Mouse (Mus musculus) neural tube, embryonic 11.5 days (tissue): Measurements from ENCODE around the gene Pga5. TPM values are rescaled to one million over a fixed set of nuclear protein-coding genes. Genes with fewer than 3 reads are reported as not detected.

Experiments used
- ATAC-seq: fragments of 200-750 bp; cut with Nextera tagmentation; 2 replicates; pipeline ENCODE4 v1.8.0; 2017; ENCODE audit warnings: moderate number of reproducible peaks, mild to moderate bottlenecking, moderate TSS enrichment, moderate library complexity; ENCODE audit not compliant: insufficient read depth, low FRiP score, low TSS enrichment
- DNase-seq: peaks from one replicate; pipeline ENCODE4 v3.0.0-alpha.2; 2015; ENCODE audit warnings: low spot score
- H3K27ac ChIP-seq: fragments of 300-500 bp; sonication (generic); 2 replicates; pipeline ENCODE4 v1.5.1; 2014; ENCODE audit warnings: low read depth, mild to moderate bottlenecking, low read length
- H3K27me3 ChIP-seq: fragments of 300-500 bp; sonication (generic); 2 replicates; pipeline ENCODE4 v1.6.1; 2014; ENCODE audit warnings: mild to moderate bottlenecking, low read length, mixed read lengths; ENCODE audit not compliant: control insufficient read depth, insufficient read depth
- H3K36me3 ChIP-seq: fragments of 300-500 bp; sonication (generic); 2 replicates; pipeline ENCODE4 v1.6.1; 2014; ENCODE audit warnings: mild to moderate bottlenecking, low read length, moderate library complexity, mixed read lengths; ENCODE audit not compliant: control insufficient read depth, insufficient read depth
- H3K4me1 ChIP-seq: fragments of 300-500 bp; sonication (generic); 2 replicates; pipeline ENCODE4 v1.6.1; 2014; ENCODE audit warnings: low read length, mixed read lengths; ENCODE audit not compliant: control insufficient read depth, insufficient read depth
- H3K4me2 ChIP-seq: fragments of 300-500 bp; sonication (generic); 2 replicates; pipeline ENCODE4 v1.6.1; 2014; ENCODE audit warnings: low read depth, mild to moderate bottlenecking, moderate library complexity
- H3K4me3 ChIP-seq: fragments of 300-500 bp; sonication (generic); 2 replicates; pipeline ENCODE4 v1.5.1; 2014; ENCODE audit warnings: low read depth, low read length
- H3K9ac ChIP-seq: fragments of 300-500 bp; sonication (generic); 2 replicates; pipeline ENCODE4 v1.6.1; 2014; ENCODE audit warnings: mild to moderate bottlenecking, low read length
- H3K9me3 ChIP-seq: fragments of 300-500 bp; sonication (generic); 2 replicates; pipeline ENCODE4 v1.6.1; 2016; ENCODE audit warnings: low read length; ENCODE audit not compliant: control insufficient read depth
- WGBS: fragments of 180-500 bp; shearing (Covaris S2); extraction: QIAGEN DNeasy Blood & Tissue Kit; methylation state at CpG from one replicate; pipeline ENCODE4 v1.1.7; 2014; 5-methylcytosine and 5-hydroxymethylcytosine counted together
- polyA plus RNA-seq: library from polyadenylated mRNA; unstranded; fragments of >200 nt; fragmentation: Nextera tagmentation; extraction: Ambion mirVana; gene quantifications from 2 replicates; pipeline ENCODE4 v1.2.1, GENCODE M21; 2014

The Pga5 gene
- polyA plus RNA-seq, 1 experiment from 2014 or later = not detected

DNA sequence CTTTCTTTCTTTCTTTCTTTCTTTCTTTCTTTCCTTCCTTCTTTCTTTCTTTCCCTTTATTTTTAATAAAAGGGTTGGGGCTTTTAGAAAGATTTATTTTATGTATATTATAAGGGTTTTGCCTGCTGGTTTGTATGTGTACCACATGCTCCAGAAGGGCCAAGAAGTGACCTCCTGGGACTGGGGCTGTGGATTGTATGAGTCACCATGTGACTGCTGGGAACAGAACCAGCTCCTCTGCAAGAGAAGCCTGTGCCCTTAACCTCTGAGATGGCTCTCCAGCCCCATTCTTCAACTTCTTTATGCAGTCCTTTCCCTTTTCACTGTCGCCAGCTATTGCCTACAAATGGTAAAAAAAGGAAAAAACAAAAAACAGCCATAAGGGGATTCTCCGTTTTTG lies 32.3 kb downstream of the Pga5 start:
- H3K9ac ChIP-seq = no peak overlapping the region
- H3K36me3 ChIP-seq = no peaks in the 10 kb centered on the region
- 87% methylated on average over 2 of the region's 2 CpGs for WGBS
- no peaks in the 10 kb centered on the region for H3K27me3 ChIP-seq
- H3K4me2 ChIP-seq = no peak overlapping the region
- H3K4me3 ChIP-seq = no peak overlapping the region
- no peak for DNase-seq
- no peaks in the 10 kb centered on the region for H3K4me1 ChIP-seq
- H3K27ac ChIP-seq = no peak overlapping the region
- ATAC-seq = no peak
- no peaks in the 10 kb centered on the region for H3K9me3 ChIP-seq

DNA sequence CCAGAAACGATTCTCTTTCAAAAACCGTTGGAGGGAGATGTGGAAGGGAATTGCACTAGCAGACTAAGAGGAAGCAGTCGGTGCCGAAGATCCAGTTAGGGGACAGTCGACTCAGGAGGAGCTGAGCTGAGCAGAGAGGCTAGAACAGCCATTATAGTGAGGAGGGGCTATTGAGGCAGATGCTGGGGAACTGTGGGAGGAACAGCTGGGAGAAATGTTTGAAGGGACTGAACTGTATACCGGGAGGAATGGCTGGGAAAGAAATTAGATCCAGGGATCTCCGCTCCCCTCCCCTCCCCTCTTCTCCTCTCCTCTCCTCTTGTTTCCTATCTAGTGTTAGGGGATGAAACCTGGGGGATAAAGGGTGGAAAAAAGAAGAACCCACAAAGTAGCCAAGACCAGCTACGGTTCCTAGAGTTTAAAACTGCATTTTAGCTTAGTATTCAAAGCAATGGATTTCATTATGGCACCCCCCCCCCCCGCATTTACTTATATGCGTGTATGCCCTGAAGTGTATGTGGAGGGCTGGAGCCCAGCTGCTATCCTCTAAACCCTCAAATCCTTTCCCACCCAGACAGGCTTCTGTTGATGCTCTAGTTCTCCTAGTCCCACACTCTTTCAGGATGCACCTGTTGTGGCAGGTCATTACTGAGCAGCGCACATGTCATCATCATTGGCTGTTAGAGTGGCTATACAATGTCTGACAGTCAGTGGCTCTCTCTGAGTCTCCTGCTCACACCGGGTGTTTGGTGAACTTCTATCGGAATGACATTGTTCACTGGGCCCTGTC lies 37.1 kb downstream of the Pga5 start:
- no peaks in the 10 kb centered on the region for H3K27me3 ChIP-seq
- ATAC-seq (no peak), DNase-seq (no peak)
- no peak overlapping the region for H3K27ac ChIP-seq
- H3K4me1 ChIP-seq = no peaks in the 10 kb centered on the region
- H3K36me3 ChIP-seq = no peaks in the 10 kb centered on the region
- H3K9me3 ChIP-seq = no peaks in the 10 kb centered on the region
- H3K9ac ChIP-seq = no peak overlapping the region
- 40% methylated on average over 13 of the region's 13 CpGs for WGBS
- H3K4me3 ChIP-seq = no peak overlapping the region
- H3K4me2 ChIP-seq = no peak overlapping the region

DNA sequence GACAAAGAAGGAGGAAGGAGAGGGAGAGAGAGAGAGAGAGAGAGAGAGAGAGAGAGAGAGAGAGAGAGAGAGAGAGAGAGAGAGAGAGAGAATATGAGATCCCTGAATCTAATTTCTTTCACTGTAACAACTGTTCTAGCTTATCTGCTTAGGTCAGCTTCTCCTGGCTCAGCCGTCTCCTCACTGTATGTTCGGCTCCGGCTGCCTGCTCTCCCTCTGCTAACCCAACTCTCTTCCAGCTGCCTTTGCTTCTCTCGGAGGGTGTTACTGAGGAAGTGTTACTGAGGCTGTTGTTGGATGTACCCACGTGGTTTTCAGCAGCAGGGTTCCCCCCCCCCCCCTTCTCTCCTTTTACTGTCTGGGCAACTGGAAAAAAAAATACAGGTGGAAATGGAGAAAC lies 37.8 kb downstream of the Pga5 start:
- H3K36me3 ChIP-seq = no peaks in the 10 kb centered on the region
- DNase-seq = no peak
- no peak for ATAC-seq
- H3K4me1 ChIP-seq = peaks cover under 1% of the 10 kb centered on the region; the same call in 1 of the 2 replicates
- WGBS = 15% methylated on average over 5 of the region's 5 CpGs
- H3K4me3 ChIP-seq = no peak overlapping the region
- no peak overlapping the region for H3K27ac ChIP-seq
- H3K27me3 ChIP-seq = peaks cover under 1% of the 10 kb centered on the region; the same call in 1 of the 2 replicates
- no peak overlapping the region for H3K4me2 ChIP-seq
- no peaks in the 10 kb centered on the region for H3K9me3 ChIP-seq
- no peak overlapping the region for H3K9ac ChIP-seq

DNA sequence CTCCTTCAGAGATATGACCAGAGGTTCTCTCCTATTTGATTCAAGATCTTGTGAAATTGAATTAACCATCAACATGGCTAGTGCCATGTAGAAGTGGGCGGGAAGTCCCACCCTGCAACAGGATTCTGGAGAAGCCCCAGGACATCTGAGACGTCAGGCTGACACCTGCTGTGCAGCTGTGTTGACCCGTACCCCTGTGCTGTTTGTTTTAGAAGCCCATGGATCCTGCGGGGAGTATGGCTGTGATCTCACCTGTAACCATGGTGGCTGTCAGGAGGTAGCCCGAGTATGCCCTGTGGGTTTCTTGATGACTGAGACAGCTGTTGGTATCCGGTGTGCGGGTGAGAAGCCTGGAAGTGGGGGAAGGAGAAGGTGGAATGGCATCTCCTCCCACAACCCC lies 40.0 kb downstream of the Pga5 start:
- DNase-seq (no peak), ATAC-seq (no peak)
- no peak overlapping the region for H3K9ac ChIP-seq
- H3K4me1 ChIP-seq = peaks cover 10% of the 10 kb centered on the region
- no peak overlapping the region for H3K4me3 ChIP-seq
- no peak overlapping the region for H3K4me2 ChIP-seq
- WGBS = 54% methylated on average over 7 of the region's 7 CpGs
- H3K27me3 ChIP-seq = peaks cover 3% of the 10 kb centered on the region; the same call in 1 of the 2 replicates
- no peaks in the 10 kb centered on the region for H3K9me3 ChIP-seq
- no peaks in the 10 kb centered on the region for H3K36me3 ChIP-seq
- H3K27ac ChIP-seq = no peak overlapping the region

DNA sequence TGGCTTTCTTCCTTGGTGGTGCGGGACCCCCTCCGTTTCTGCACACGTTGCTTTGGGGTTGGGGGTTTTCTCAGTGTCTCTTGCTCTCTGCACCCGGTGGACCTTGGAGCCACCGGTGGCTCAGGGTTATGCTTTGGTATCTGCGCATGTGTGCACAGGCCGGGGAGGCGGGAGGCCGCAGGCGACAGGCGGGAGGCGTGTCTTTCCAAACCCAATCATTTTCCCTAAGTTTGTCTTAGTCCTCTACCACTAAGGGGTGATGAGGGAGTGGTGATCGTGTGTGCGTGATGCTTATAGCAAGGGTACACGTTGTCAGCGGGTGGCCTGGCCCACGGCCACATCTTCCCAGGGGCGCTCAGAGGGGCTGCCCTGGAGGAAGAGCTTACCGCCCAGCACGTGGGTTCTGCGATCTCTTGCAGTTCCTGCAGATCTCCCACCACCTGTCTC lies 43.0 kb downstream of the Pga5 start:
- peak; percentile 53 for ATAC-seq
- DNase-seq = peak; percentile 63
- Histone ChIP-seq H3K4me1 (peaks cover 10% of the 10 kb centered on the region), H3K27me3 (peaks cover 3% of the 10 kb centered on the region; the same call in 1 of the 2 replicates), H3K4me2 (peak overlapping the region; percentile 69), H3K9ac (peak overlapping the region; percentile 56), H3K9me3 (no peaks in the 10 kb centered on the region), H3K36me3 (peaks cover 2% of the 10 kb centered on the region; the same call in 1 of the 2 replicates), H3K27ac (no peak overlapping the region), H3K4me3 (peak overlapping the region; percentile 36)
- 6% methylated on average over 21 of the region's 21 CpGs for WGBS

DNA sequence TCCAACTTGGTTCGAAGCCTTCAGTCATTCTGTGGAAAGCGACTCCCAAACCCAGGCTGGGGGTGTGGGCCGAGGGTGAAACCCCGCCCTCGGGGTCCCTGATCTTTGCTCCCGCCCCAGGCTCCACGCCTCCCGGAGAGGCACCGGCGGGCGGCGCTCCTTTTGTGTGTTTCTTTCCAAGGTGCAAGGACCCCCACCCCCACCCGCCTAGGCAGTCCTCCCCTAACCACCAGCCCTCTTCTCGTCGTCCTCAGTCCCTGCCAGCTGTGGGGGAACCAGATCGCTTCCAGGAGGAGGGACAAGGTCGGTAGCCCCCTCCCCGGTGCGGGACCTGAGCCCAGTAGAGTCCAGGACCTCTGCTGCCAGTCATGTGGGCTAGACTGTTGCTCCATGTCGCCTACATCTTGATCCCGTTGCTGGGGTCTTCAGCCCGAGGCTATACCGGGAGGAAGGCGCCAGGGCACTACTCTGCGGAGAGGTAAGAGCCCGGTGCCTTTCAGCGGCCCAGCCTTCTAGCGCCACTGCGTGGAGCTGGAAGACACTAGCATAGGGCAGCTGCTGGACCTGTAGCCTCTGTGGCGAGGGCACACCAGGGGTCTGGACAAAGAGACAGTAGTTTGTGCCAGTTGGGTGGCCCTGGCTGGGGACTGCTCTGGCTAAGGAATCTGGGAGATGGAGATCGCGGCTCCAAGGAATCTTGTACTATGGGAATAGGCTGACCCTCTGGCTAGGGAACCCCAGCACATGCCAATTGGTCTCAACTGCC lies 43.6 kb downstream of the Pga5 start, which contains the start of gene Vwce:
Gene Vwce (plus strand): TSS at position 108 of the 766 bp plus-strand sequence.
- Histone ChIP-seq H3K27me3 (peaks cover 3% of the 10 kb centered on the region; the same call in 1 of the 2 replicates), H3K4me3 (peak within 1 kb of the TSS; percentile 36), H3K9me3 (no peaks in the 10 kb centered on the region), H3K9ac (peak within 1 kb of the TSS; percentile 56), H3K27ac (no peak within 1 kb of the TSS), H3K4me1 (peaks cover 10% of the 10 kb centered on the region), H3K4me2 (peak within 1 kb of the TSS; percentile 69), H3K36me3 (peaks cover 7% of the 10 kb centered on the region)
- DNase-seq (peak; percentile 71), ATAC-seq (peak; percentile 79)
- WGBS = 2% methylated on average over 32 of the region's 32 CpGs

Other genes starting within 250 kb of the Pga5 start
- 0.55 and 0.56 TPM in 2 replicates for gene Lrrc10b, start 220.6 kb downstream of the Pga5 start, polyA plus RNA-seq
- gene Ppp1r32, start 195.1 kb downstream of the Pga5 start, polyA plus RNA-seq = 0.17 TPM in 1 of 2 replicates, not detected in the other
- gene Cpsf7, start 152.8 kb downstream of the Pga5 start, polyA plus RNA-seq = 64.5 and 68.0 TPM in 2 replicates
- 66.7 and 68.1 TPM in 2 replicates for gene Sdhaf2, start 151.9 kb downstream of the Pga5 start, polyA plus RNA-seq
- 57.7 and 59.4 TPM in 2 replicates for gene Tmem216, start 121.8 kb downstream of the Pga5 start, polyA plus RNA-seq
- 13.2 and 14.3 TPM in 2 replicates for gene Cyb561a3, start 100.9 kb downstream of the Pga5 start, polyA plus RNA-seq
- gene Tmem138, start 100.7 kb downstream of the Pga5 start, polyA plus RNA-seq = 55.8 and 56.2 TPM in 2 replicates
- 442 and 460 TPM in 2 replicates for gene Ddb1, start 72.7 kb downstream of the Pga5 start, polyA plus RNA-seq
- gene Tkfc, start 72.4 kb downstream of the Pga5 start, polyA plus RNA-seq = 21.2 and 22.7 TPM in 2 replicates
- gene Vwce, start 43.9 kb downstream of the Pga5 start, polyA plus RNA-seq = 0.34 TPM in 2 replicates
- gene Vps37c, start 10.7 kb upstream of the Pga5 start, polyA plus RNA-seq = 34.3 and 34.4 TPM in 2 replicates
- 0.11 and 0.24 TPM in 2 replicates for gene Cd5, start 60.9 kb upstream of the Pga5 start, polyA plus RNA-seq
- not detected in 2 replicates for gene Cd6, start 152.0 kb upstream of the Pga5 start, polyA plus RNA-seq
- 0.09 and 0.53 TPM in 2 replicates for gene Slc15a3, start 161.7 kb upstream of the Pga5 start, polyA plus RNA-seq
- 82.6 and 85.5 TPM in 2 replicates for gene Tmem132a, start 191.9 kb upstream of the Pga5 start, polyA plus RNA-seq
- 49.4 and 49.5 TPM in 2 replicates for gene Tmem109, start 203.9 kb upstream of the Pga5 start, polyA plus RNA-seq
- 47.3 and 56.8 TPM in 2 replicates for gene Prpf19, start 217.2 kb upstream of the Pga5 start, polyA plus RNA-seq
- gene Zp1, start 242.6 kb upstream of the Pga5 start, polyA plus RNA-seq = not detected in 2 replicates